Mouse (Mus musculus) spleen, adult 18-20 months (tissue): ENCODE measurements around the gene Gnpnat1.

ENCODE experiments used
- DNase-seq, 2 experiments: peaks; one replicate each; pipeline ENCODE4 v3.0.0; 2022; ENCODE audit warnings: mixed read lengths in 2 of 2

The Gnpnat1 gene

GRCm38 (mm10) chr14:45389194-45389593 lies 15.5 kb downstream of the Gnpnat1 start:
- DNase-seq, result no peak

DNA sequence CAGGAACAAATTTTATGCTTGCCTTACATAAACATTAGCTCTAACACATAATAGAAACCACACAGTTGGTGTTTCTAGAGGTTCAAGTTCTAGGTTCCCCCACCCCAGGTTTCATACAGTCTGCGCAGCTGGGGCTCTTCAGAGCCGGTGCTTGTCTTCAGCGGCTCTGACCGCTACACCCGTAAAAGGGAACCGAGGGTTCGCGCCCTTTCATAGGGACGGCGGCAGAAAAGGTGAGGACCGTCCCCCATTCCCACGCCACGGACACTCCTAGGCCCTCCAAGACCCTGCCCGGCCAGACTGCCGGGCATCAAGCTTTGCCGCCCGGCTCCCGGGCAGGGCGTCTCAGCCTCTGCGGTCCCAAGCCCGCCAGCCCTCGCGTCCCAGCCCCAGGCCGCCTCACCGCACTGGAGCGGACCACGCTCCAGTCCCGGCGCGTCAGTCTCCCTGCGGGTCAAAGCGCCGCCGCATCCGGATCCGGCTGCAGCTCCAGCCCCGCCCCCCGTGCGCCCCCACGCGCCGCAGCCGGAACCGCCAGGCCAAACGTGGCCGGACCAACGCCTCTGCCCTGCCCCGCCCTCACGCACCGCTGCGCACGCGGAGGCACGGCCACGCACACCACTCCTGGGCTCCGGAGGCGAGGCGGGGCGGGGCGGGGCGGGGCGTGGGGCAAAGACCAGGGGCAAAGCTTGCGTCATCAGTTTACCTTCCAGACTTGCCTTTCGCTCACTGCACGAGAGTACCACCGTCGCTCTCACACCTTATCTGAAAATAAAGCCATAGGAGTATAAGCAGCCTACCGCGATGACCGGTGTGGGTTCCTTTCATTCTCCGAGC lies 16.1 kb downstream of the Gnpnat1 start:
- DNase-seq, result peak; percentile 83 to 88

DNA sequence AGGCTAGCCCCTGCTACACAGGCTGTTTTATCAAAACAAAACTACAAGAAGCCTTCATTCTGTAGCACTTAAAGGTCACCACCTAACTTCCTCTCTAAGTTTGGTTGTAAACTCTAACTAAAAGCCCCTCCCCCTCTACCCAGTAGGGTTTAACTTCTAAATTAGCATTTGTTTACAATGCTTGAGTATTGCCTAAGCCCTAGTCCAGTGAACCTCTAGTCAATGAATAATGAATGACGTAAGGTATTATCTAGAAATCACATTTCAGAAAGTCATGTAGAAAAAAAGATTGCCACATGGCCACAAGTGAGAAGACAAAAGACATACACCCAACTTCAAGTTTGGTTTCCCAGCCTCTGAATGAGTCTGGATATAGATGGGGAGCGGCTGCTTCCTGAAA lies 17.2 kb downstream of the Gnpnat1 start:
- DNase-seq, result no peak

DNA sequence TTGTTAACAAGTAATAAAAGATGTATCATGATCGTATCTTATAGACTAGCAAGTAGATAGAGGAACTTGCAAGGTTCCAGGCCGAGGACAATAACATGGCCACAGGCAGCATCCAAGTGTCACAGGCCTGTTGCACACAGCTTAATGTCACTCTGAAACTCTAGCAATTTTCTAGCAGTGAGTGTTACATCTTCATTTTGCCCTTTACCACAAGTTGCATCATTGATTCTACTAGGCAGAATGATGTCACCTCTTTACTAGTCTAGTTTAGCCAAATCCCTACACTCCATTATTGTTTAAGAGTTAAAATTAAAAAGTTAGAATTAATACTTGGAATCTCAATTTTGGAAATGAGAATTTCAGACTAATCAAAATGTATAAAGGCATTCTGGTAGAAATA lies 19.1 kb downstream of the Gnpnat1 start:
- DNase-seq, result no peak

DNA sequence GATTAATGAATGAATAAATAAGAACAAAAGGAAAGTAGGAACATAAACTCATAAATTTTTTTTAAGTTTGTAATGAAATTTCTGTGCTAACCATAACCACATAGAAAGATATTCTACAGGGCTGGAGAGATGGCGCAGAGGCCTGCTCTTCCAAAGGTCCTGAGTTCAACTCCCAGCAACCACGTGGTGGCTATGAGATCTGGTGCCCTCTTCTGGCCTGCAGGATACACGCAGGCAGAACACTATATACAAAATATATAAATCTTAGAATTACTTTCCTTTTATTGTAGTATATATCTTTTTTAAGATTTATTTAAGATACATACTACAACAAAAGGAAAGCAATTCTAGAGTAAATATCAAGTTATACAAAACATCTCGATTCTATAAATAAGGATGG lies 21.8 kb downstream of the Gnpnat1 start:
- DNase-seq, result no peak

DNA sequence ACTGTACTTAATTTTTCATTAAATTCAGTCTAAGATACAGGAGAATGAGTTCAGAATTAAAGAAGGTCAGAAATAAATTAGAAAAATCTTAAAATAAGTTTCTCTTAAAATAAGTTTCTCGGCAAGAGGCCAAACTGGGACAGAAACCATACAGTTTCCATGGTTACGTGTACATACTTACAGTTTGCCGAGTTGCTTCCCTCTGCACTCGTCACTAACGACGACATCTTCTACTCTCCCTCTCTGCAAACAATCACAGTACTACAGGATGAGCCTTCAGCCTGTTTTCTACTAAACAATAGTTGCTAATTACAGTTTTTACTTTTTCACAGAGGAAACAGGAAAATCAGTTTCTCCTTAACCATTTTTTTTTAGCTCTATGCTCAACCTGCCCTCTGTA lies 24.0 kb downstream of the Gnpnat1 start:
- no peak for DNase-seq

- DNase-seq, result no peak
These were observed 25.9 kb downstream of the Gnpnat1 start for GRCm38 (mm10) chr14:45378771-45379170.

- no peak for DNase-seq
These were observed 39.5 kb downstream of the Gnpnat1 start for GRCm38 (mm10) chr14:45365196-45365587.

DNA sequence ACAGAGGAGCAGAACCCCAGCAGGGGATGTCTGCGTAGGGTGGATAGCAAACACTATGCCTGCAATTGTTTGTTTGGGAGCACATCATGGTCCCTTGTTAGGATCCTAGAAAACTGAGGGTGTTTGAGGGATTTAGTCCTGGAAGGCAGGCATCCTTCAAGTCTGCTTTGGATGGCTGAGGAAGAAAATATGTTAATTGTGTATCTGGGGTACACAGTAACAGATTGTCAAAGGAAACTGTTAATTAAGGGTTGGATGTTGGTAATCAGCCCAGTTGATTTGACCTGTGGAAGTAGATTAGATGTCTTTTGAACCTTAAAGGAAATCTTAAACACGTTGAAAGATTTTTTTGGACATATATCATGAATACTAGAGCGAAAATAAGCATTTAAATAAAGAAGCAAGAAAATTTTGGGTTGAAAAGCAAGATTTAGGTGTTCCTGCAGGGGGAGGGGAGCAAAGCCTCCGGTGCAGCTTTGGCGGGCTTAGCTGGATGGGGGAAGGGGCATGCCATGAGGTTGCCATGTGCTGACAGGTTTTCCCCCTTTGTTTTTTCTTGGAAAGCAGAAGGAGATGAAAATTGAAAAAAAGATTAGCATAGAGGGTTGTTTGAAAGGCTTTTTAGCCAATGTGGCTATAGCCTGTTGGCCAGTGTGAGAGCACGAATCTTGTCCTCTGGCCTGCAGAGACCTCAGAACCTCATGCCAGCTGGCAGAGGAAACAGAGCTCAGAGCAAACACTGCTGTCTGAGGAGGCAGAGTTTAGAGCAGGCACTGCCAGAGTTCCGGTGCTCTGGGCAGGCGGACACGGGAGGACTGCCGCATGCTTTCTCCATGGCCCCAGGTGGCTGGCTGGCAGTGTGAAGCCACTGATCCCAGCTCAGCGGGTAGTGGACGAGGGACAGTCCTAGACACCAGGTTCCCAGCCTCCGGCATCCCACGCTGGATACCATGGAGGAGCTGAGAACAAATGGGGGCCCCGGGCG lies 40.2 kb downstream of the Gnpnat1 start:
- no peak for DNase-seq

GRCm38 (mm10) chr14:45350931-45351859 lies 53.5 kb downstream of the Gnpnat1 start, which contains the start of gene Styx:
TSS of gene Styx (plus strand) at chr14:45351093.
- peak; percentile 94 to 96 for DNase-seq

DNA sequence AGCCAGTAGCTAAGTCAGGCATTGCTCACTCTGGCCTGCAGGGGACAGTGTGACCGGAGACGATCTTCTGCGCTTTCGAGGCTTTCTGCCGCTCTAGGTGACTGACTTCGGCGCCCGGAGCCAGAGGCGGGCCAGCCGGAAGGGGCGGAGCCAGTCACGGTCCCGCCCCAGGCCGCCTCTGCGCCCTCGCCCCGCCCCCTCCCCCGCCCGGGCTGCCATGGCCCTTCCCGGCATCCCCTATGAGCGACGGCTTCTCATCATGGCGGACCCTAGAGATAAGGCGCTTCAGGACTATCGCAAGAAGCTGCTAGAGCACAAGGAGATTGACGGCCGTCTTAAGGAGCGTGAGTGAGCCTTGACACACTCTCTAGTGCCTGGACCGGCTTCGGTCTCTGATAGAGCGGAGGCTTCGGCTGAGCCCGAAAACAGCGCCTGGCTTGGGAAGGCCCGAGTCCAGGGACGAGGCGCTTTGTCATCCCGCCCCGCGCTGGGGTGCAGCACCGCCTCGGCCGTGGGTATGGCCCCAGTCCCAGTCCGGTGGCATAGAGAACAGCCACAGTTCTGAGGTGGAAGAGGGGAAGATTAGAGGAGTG lies 75.0 kb downstream of the Gnpnat1 start, which contains the start of gene Psmc6:
Gene Psmc6, plus strand, starts transcription at position 200 of the 593 bp plus-strand sequence.
- peak; percentile 83 to 87 for DNase-seq

DNA sequence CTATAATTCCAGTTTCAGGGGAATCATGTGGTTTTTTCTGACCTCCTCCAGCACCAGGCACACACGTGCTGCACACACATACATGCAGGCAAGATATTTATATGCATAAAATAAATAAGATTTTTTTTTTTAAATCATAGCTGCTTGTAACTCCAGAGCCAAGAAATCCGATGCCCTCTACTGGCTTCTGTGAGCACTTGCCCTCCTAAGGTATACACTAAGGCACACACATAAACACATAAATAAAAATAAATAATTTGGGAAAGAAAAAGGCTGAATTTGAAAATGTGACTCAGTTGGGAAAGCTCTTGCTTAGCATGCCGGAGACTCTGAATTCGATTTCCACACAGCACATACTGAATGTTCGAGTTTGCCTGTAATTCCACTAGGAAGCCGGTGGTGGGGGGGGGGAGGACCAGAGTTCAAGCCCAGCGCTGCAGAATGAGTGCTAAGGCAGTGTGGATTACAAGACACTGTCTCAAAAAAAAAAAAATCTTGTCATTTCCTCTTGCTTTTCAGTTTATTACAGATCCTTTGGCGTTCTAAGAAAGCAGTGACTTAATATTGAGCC lies 75.6 kb downstream of the Gnpnat1 start:
- DNase-seq, result no peak

DNA sequence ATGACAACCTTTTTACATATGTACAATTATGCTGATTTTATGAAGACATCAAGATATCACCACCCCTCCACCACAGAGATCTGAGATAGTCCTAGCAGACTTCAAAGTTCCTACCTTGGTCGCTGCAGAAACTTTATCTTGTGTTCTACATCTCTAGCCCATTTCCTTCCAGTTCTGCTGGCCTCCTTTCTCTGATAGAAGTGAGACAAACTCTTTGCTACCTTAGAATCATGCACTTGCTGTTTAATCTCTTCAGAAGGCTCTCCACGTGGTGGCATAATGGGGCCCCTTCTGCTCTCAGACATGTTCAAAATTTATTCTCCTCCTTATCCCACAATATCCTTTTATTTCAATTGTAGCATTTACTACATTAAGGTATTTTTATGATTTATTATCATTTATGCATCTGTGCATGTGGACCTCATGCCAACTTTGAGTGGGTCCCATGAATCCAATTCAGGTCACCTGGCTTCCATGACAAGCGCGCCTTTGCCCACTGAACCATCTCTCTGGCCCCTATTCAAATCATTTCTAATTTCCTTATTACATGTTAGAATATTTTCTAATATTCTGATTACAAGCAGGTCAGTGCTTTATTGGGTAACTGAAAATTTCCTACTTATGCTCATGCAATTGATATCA lies 76.5 kb downstream of the Gnpnat1 start:
- no peak for DNase-seq
